Mouse (Mus musculus): ENCODE data around the gene Ivl.

- TF ChIP-seq CTCF (IDR thresholded peaks at IDR 0.05; ENCODE audit: low read depth, low read length) (no peak), POLR2A (IDR thresholded peaks at IDR 0.05; ENCODE audit: borderline replicate concordance, low read depth, low read length) (no peak)
These were observed 4.8 kb downstream of the Ivl start for GRCm38 (mm10) chr3:92568752-92569151.

Data from bone marrow macrophage, adult 2 months (primary cell).